Mouse (Mus musculus): ENCODE measurements around the gene Ankrd27. TPM values are rescaled to one million over a fixed set of nuclear protein-coding genes. Genes with fewer than 3 reads are reported as not detected.

The Ankrd27 gene
- total RNA-seq, 2 experiments from 2014 or later, result 31.8 to 33.8 TPM

DNA sequence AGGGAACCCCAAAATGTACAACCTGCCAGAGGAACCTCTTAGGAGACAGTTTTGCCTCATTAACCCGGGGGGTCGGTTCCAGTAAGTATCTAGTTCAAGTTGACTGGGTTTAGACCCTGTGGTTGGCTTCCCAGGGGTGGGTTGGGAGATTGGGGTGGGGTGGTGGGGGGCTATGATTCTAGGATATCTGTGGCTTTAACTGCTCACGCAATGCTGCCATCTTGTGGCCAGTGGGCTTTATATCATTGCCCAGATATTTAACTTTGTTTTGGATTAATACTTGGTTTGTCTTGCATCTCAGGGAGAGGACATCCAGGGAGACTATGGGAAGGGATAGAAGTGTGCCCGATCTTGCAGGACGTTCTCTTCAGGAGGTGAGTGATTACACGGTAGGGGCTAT lies 50.2 kb downstream of the Ankrd27 start:
- no peak for DNase-seq (ENCODE audit: low spot score in 2 of 2)

DNA sequence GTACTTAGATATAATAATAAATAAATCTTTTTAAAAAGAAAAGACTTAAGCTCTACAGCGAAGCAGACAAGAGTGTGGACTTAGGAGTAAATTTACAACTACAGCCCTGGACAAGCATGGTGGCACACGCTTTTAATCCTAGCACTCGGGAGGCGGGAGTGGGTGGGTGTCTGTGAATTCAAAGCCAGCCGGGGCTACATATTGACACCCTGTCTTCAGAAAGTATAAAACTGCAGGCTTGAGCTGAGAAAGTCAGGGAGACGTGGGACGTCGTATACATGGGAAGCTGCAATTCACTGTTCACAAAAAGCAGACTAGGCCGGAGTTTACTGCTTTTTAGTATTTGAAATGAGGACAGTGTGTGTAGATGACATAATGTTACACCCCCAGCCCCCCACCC lies 50.8 kb downstream of the Ankrd27 start:
- DNase-seq (ENCODE audit: low spot score in 2 of 2), result no peak

DNA sequence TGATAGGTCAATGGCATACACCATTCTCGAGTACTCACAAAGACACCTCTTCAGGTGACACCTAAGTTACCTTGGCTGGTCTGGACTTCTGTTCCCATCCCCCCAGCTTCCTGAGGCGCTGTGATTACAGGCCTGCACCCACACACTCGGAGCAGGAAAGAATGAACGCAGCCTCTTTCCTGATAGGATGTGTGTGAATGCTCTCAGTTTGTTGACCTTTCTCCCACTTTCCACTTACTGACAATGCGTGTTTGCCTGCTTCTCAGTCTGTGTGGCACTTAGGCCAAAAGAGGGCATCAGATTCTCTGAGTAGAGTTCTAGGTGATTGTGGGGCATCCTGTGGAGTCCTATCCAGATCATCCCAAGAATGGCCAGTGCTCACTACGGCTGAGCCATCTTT lies 54.0 kb downstream of the Ankrd27 start:
- no peak for DNase-seq (ENCODE audit: low spot score in 2 of 2)

DNA sequence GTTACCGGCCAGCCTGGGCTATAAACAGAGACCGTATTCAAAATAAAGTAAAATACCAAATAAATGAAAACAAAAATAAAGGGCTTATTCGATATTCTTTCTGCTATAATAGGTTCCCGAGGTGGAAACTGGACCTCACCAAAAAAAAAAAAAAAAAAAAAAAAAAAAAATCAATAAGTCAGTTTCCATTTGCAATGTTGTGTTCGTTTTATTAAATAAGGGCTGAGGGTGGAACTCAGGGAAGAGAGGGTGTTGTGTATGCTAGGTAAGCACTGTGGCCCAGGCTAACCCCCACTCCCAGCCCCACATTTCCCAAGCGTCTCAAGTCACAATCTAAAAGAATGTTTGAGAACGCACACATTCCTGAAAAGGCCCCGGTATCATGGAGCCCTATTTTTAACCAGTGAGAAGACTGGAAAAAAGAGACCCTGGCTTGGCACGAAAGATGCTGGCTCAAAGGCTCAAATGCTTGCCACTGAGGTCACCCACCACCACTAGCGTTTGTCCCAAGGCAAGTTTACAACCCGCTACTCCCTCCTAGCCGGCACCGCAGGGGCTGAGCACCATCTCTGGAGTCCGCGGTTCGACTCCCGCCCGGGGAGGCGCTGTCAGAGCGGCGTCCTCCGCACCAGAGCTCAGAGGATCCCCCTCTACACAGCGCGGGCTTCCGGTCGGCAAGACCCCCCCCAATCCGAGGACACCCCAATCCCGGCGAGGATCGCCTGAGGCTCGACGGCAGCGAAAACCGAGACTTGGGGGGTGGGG lies 60.5 kb downstream of the Ankrd27 start:
- no peak for DNase-seq (ENCODE audit: low spot score in 2 of 2)

DNA sequence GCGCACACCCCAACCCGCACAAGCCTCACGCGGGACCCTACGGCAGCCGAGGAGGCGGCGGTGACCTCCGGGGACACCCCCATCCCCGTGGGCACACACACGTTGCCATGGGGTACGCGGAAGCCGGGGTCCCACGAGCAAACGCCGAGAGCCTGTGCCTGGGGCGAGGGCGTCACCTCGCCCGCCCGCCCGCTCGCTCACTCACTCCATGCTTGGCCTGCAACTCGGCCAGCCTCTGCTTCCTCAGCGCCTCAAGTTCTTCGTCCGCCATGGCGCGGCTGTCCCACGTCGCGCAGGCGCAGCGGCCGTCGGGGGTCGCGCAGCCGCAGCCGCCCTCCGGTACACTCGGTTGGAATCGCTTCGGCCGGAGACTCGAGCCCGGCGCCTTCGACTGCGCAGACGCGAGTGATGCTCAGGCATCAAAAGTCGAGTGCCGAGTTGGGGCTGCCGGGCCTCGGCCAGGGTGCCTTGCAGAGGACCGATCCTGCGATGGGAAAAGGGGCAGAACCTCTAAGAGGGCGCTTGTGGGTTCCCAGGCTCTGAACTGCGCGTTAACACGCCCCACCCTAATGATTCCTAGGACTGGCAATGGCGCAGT lies 61.2 kb downstream of the Ankrd27 start, which contains the start of gene Pdcd5:
Pdcd5 (minus strand) TSS at position 421 of the 598 bp plus-strand sequence.
- peak; percentile 94 to 96 for DNase-seq (ENCODE audit: low spot score in 2 of 2)

DNA sequence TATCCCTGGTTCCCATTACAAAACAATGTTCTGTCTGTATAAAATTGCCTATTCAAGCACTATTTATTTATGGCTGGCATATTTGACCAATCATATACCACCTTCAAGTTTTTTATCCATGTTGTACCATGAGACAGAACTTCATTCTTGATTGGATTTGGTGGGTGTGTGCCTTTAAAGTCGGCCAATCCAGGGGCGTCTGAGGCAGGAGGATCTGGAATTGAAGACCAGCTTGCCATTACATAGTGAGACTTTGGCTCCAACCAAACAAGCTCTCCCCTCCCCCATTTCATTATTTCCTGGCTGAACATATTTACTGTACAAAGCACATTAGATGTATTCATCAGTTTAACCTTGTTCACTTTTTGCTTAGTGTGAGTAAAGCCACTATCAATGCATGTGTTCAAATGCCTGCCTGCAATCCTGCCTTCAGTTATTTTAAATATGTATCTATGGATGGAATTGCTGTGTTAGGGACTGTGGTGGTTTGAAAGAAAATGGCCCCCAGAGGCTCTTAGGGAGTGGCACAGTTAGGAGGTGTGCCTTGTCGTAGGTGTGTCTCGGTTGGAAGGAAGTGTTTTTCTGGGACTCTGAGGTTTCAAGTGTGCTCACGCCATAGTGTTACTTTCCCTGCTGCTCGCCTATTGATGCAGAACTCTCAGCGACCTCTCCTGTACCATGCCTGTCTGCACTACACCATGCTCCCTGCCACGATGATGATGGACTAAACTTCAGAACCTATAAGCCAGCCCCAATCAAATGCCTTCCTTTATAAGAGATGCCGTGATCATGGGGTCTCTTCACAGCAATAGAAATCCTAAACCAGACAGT lies 62.4 kb downstream of the Ankrd27 start:
- DNase-seq (ENCODE audit: low spot score in 2 of 2), result no peak

DNA sequence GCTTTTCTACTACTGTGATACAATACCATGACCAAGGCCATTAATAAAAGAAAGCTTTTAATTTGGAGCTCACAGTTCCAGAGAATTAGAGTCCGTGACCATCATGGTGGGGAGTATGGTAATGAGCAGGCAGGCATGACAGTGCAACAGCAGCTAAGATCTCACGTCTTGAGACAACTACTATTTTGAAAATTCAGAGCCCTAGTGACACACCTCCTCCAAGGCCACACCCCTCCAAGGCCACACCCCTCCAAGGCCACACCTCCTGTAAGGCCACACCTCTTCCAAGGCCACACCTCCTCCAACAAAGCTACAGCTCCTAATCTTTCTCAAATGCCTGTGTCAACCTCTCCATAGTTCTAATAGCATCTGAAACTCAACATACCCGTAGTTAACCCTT lies 63.0 kb downstream of the Ankrd27 start:
- DNase-seq (ENCODE audit: low spot score in 2 of 2), result peak in 1 of 2 experiments; percentile 37

DNA sequence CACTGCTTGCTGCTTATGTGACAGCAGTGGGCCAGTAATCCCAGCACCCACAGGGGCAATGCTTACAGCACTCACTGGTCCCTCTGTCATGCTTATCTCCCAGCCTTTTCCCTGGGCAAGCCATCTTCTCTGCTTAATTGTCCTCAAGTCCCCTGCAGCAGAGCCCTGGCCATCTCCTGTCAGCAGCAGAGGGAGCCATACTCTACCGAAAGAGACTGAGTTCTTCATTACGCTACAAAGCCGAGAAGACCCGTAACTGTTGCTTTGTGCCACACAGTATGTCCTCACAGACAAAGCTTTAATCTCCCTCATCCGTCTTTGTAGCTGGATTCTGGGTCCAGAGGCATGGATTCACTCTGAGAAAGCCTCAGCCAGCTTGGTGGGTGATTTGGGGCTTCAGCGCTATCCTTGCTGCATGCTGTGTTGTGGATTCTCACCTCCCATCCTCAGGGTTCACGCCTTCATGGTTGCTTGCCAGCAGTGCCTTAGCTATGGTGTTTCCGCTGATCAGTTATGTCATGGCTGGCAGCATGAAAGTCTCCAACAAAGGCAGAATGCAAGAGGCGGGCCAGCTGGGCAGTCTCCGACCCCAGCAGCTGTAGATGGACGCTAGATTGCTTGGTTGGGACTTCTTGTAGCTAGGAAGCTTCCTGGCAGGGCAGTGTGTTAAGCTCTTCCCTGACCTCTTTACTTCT lies 64.8 kb downstream of the Ankrd27 start:
- DNase-seq (ENCODE audit: low spot score in 2 of 2), result no peak

DNA sequence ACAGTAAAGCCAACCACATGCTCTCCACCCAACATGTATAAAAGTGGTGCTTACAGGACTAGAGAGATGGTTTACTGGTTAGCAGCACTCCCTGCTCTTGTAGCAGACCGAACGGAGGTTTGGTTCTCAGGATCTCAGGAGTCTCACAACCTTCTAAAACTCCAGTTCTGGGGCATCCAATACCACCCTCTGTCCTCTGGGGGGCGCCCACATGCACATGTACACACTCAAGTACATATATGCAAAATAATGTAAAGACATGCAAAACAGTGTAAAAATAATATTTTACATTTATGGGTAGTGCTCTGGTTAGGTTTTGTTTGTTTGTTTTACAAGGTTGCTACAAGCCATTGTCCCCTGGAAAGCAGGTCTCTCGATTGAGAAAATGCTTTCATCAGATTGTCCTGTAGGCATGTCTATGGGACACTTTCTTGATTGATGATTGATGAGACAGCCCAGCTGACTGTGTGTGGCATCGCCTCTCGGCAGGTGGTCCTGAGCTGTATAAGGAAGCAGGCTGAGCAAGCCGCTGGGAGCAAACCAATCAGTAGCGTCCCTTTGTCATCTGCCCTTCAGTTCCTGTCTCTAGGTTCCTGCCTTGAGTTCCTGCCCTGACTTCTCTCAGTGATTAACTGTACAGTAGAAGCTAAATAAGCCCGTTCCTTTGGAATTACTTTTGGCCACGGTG lies 65.7 kb downstream of the Ankrd27 start:
- no peak for DNase-seq (ENCODE audit: low spot score in 2 of 2)

DNA sequence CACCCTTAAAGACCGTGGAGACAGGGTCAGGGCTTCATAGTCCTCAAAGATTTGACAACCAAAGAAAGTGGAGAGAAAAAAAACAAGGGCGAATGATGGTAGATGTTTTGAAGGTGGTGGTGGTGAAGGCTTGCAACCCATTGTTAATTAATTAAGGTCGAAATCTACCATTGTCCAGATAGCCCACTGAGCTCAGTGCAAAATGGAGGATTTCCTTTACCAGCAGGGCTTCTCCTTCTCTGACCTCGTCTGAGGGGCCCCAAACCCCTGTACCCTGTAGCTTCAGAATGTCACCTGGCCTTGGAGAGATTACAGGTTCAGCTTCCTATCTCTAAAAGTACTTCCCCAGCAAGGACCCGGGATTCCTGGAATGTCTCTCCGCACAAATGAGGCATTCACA lies 71.8 kb downstream of the Ankrd27 start:
- no peak for DNase-seq (ENCODE audit: low spot score in 2 of 2)

DNA sequence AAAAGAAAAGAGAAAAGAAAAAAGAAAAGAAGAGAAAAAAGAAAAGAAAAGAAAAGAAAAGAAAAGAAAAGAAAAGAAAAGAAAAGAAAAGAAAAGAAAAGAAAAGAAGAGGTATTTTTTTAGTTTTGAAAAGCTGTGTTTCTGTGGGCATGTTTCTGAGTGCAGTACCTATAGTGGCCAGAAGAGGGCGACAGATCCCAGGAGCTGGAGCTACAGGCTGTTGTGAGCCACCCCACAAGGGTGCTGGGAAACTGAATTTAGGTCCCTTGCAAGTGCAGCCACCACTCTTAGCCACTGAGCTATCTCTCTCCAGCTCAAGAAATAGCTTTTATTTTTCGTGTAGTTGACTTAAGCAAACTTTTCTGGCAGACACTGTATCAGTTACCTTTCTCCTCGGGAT lies 73.1 kb downstream of the Ankrd27 start:
- no peak for DNase-seq (ENCODE audit: low spot score in 2 of 2)

DNA sequence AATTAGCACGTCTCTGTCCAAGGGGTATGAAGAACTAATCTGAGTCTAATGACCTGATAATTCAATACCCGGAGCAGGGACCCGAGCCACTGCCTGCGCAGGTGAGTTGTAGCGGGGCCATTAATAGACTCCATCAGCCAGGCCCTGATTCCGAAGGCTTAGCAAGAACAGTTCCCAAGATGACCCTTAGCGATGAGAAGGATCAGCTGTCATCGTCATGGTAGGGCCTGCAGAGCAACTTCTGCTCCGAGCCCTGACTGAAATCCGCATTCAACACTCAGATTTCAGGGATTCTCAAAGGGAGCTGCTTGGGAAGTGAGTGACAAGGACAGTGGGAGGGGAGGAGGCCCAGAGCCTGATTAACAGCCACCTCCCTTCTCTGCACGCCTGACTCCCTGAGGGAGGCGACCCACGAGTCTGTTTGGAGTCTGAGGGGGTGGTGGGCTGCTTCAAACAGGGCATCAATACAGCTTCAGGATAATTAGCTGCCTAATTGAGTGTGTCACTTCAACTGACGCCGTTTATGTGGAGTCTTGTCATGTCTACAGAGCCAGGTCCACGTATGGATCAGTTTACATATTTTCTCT lies 77.8 kb downstream of the Ankrd27 start:
- DNase-seq (ENCODE audit: low spot score in 2 of 2), result no peak

DNA sequence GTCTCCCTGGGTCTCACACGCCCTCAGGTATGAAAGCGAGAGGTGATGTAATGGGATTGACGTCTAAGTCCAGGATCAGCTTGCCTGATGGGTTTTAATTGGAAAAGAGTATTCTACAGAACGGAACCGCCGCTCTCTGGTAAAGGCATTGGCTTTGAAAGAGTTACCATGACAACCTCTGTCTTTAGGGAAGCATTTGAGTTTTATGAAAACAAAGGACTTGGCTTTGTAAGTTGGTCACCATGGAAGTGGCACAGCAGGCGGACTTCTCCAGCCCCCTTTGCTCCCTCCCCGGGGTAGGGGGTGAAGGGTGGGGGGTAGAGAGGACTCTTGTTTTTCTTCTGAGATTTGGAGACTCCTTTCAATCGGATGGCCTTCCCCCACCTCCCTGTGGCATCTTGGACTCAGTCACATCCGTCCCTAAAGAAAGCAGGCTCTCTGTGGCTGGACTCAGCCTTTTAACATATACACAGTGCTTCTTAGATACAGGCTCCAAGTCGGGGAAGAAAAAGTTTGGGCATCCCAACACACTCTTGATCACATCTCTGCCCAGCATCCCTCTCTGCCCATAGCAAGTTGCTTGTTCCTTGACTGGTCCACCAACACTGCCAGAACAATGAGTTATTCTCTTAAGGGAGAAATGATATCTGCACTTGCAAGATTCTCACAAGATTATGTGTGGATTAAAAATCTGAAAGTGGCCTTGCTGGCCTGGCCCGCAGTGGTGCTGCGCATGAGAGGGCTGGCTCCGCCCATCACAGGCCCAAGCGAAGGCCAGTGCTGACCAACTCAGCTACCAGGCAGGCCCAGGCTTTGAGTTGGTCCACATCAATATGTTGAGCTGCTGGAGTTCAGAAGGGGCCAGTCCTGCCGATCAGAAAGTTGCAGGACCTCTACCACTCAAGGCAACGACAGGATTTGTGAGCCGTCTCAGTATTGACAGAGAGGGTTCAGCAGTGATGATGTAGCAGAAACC lies 82.3 kb downstream of the Ankrd27 start:
- no peak for DNase-seq (ENCODE audit: low spot score in 2 of 2)

DNA sequence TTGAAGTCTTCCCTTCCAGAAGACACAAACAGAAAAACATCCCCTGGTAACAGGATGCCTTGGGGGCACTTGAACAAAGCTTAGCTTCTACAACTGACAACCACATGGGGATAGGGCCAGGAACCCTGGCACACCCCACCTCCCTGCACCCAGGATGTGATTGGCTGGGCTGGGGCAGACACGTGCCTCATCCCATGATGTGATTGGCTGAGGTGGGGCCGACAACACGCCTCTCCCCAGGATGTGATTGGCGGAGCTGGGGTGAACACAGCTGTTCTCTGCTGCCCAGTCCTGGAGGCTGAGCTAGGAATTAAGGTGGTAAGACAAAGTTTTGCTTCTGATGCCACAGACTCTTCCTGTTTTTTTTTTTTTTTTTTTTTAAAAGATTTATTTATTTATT lies 92.9 kb downstream of the Ankrd27 start:
- DNase-seq (ENCODE audit: low spot score in 2 of 2), result no peak

DNA sequence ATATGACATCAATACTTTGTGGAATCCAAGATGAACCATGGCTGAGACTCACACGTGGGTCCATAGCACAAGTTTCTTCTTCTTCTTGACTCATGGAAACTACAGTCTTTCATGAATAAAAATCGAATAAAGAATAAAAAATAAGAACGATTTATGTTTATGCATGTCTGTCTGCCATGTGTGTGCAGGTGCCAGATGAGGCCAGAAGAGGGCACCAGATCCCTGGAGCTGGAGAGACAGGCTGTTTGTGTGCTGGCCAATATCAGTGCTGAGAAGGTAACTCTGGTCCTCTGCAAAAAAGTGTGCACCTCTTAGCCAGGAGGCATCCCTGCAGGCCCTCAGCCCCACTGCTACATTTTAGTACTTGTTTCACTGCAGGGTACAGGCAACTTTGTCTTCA lies 95.5 kb downstream of the Ankrd27 start:
- no peak for DNase-seq (ENCODE audit: low spot score in 2 of 2)

DNA sequence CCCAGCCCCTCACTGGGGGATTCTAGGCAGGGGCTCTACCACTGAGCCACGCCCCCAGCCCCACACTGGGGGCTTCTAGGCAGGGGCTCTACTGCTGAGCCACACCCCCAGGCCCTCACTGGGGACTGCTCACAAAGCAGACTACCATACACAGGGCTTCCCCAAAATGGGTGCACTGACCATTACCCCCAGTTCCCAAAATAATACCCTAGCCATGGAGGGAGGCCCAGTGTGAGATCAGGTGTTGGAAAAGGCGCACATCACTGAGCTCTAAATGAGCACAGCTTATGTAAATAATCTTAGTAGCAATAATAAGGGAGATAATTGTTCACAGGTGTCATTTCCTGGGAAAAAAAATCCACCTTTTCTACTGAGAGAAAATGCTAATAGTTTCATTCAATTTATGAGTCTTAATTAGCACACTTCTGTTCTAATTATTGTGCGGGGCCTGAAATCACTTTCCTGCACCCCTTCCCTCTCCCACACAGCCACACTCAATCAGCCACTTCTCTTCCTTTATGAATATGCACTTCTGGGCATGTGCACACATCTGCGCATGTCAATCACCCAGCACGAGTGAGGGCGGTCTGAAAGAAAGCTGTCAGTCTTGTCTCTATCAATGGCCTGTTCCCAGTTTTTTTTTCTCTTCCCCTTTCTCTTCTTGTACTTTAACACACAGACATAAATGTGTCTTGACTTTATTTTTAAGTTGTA lies 97.5 kb downstream of the Ankrd27 start:
- no peak for DNase-seq (ENCODE audit: low spot score in 2 of 2)

DNA sequence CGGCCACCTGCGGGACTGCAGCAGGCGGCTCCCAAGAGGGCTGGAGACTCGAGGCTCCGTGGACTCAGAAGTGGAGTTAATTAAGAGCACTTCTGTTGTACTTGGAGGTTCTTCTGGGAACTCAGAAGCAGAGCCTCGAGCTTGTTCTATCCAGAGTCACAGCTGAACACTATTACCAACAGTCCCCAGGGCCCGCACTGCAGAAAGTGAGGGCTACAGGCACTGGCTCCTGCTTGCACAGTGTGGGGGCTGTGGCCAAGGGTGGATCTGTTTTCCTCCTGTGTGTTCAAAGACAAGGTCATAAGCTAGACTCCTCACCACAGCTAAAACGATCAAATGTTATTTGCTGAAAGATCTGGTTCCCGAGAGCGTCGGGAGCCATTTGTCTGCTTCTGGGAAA lies 100.2 kb downstream of the Ankrd27 start:
- no peak for DNase-seq (ENCODE audit: low spot score in 2 of 2)

DNA sequence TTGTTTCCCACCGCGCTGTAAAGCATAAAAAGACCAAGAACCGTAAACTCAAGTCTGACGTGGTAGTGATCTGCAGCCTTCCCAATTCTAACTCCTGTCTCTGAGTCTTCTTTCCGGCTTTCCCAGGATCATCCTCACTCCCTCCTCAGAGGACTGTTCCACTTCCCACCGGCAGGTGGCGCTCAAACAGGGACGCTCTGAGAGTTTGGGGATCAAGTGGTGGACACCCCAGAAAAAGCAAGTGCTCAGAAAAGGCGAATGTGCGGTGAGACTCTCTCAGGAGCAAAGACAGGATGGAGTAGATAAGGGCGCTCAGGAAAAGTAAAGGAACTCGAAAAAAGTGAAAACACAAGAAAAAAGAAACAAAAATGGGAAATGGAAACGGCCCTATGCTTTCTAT lies 100.7 kb downstream of the Ankrd27 start:
- DNase-seq (ENCODE audit: low spot score in 2 of 2), result peak in 1 of 2 experiments; percentile 33

DNA sequence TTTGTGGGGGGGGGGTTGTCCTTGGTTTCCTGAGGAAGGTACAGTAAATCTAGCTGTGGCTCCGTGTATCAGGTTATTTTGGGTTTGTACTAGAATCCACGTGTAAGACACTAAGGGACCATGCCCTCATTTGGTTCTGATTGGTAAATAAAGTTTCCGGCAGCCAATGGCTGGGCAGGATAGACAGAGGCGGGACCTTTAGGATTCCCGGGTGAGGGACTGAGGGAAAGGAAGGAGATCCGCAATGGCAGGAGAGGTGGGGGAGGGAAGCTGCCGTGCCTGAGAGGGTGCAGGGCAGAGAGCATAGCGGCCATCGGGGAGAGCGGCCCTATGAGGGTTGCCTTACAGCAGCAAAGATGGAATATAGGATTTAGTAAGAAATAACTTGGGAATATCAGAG lies 101.2 kb downstream of the Ankrd27 start:
- DNase-seq (ENCODE audit: low spot score in 2 of 2), result no peak
